In genomic region chr11:48588833-48589649, GRCm38 (mm10) we compare ENCODE assay signal across 8 mouse cellular contexts.
DNase-seq lines count a peak whose midpoint lies in the region; ATAC-seq and TF ChIP-seq lines count a peak whose summit lies in the region.

No protein-coding gene starts in this region.

- no peaks in the 10 kb centered on the region for H3K36me3 ChIP-seq in kidney, embryonic 16.5 days (ENCODE audit: insufficient read depth, low read length)
- H3K36me3 ChIP-seq in liver, adult 2 months (ENCODE audit: control insufficient read depth, insufficient read depth, low read length), result no peaks in the 10 kb centered on the region
- H3K36me3 ChIP-seq in neural tube, embryonic 12.5 days, result no peaks in the 10 kb centered on the region

- no peak for TF ChIP-seq POLR2A in liver, adult 2 months (IDR thresholded peaks at IDR 0.05; ENCODE audit: extremely low read depth, insufficient read depth, low read length)

- no peak overlapping the region for H3K4me3 ChIP-seq in kidney, embryonic 16.5 days (ENCODE audit: low read length)
- H3K4me3 ChIP-seq in liver, adult 2 months (ENCODE audit: insufficient read depth, low read depth, low read length), result no peak overlapping the region
- H3K4me3 ChIP-seq in neural tube, embryonic 12.5 days, result no peak overlapping the region

- peak; percentile 85 for TF ChIP-seq CTCF in liver, adult 2 months (IDR thresholded peaks at IDR 0.05; ENCODE audit: low read depth, low read length)

- peak; percentile 9 for DNase-seq in thymus, postnatal 0 days (ENCODE audit: low spot score)
- DNase-seq in thymus, adult 18-20 months, result no peak
- peak; percentile 62 to 79 for DNase-seq in cerebellum, postnatal 4 days (ENCODE audit: low spot score in 2 of 2)
- DNase-seq in gastrocnemius, postnatal 25 days, result peak; percentile 11
- peak; percentile 9 for DNase-seq in liver, adult 2 months (ENCODE audit: extremely low read depth, low read depth, low spot score)
- DNase-seq in yolk sac, embryonic 10.5 days (ENCODE audit: low spot score), result peak; percentile 27

- no peaks in the 10 kb centered on the region for H3K4me1 ChIP-seq in kidney, embryonic 16.5 days (ENCODE audit: insufficient read depth, low read length)
- H3K4me1 ChIP-seq in liver, adult 2 months (ENCODE audit: control insufficient read depth, insufficient read depth, low read length), result no peaks in the 10 kb centered on the region
- H3K4me1 ChIP-seq in neural tube, embryonic 12.5 days, result no peaks in the 10 kb centered on the region

- no peaks in the 10 kb centered on the region for H3K27me3 ChIP-seq in kidney, embryonic 16.5 days (ENCODE audit: insufficient read depth, low read length)
- H3K27me3 ChIP-seq in liver, adult 2 months (ENCODE audit: control insufficient read depth, insufficient read depth, low read length), result no peaks in the 10 kb centered on the region
- no peaks in the 10 kb centered on the region for H3K27me3 ChIP-seq in neural tube, embryonic 12.5 days (replicated peaks)

- no peak overlapping the region for H3K27ac ChIP-seq in kidney, embryonic 16.5 days (ENCODE audit: low read length)
- H3K27ac ChIP-seq in liver, adult 2 months (replicated peaks; ENCODE audit: insufficient read depth, low read depth, low read length), result no peak overlapping the region
- no peak overlapping the region for H3K27ac ChIP-seq in neural tube, embryonic 12.5 days

- no peak overlapping the region for H3K9ac ChIP-seq in kidney, embryonic 16.5 days (replicated peaks; ENCODE audit: low read length)
- H3K9ac ChIP-seq in liver, adult 2 months (ENCODE audit: low read depth, low read length), result no peak overlapping the region
- H3K9ac ChIP-seq in neural tube, embryonic 12.5 days, result no peak overlapping the region

- 0 out of 2 replicates have a peak, but pooled peaks cover 2% of the 10 kb centered on the region for H3K9me3 ChIP-seq in kidney, embryonic 16.5 days (ENCODE audit: low read length)
- H3K9me3 ChIP-seq in neural tube, embryonic 12.5 days, result no peaks in the 10 kb centered on the region

- no peak overlapping the region for H3K4me2 ChIP-seq in kidney, embryonic 16.5 days (replicated peaks; ENCODE audit: low read depth, low read length)
- no peak overlapping the region for H3K4me2 ChIP-seq in neural tube, embryonic 12.5 days (replicated peaks)

- H3K79me2 ChIP-seq in liver, adult 2 months (ENCODE audit: control insufficient read depth, insufficient read depth, low read length), result no peaks in the 10 kb centered on the region

- WGBS in kidney, embryonic 16.5 days, result 34% methylated on average over 9 of the region's 9 CpGs
- 31% methylated on average over 9 of the region's 9 CpGs for WGBS in liver, adult 2 months
- WGBS in neural tube, embryonic 12.5 days, result 32% methylated on average over 9 of the region's 9 CpGs

- 0 out of 2 replicates have a peak, but pooled peaks have one; percentile 67 for ATAC-seq in kidney, embryonic 16.5 days (ENCODE audit: low FRiP score, low TSS enrichment)
- peak; percentile 89 for ATAC-seq in neural tube, embryonic 12.5 days (ENCODE audit: low FRiP score, low read depth)

Comparison
In these comparisons a context has a peak if more than half of its experiments do, and no peak if none do; other contexts are left out.
1. DNase-seq: peak in thymus, postnatal 0 days (single experiment), cerebellum, postnatal 4 days (2 of 2), gastrocnemius, postnatal 25 days (single experiment), liver, adult 2 months (single experiment) and yolk sac, embryonic 10.5 days (single experiment); none in thymus, adult 18-20 months (0 of 2).